Mouse (Mus musculus): ENCODE measurements around the gene Hinfp. TPM values are rescaled to one million over a fixed set of nuclear protein-coding genes. Genes with fewer than 3 reads are reported as not detected.
"Not testable (repeated sequence)": the region's sequence is repeated elsewhere in the genome, so short reads cannot be mapped to it uniquely, and the experiment has no call there.

Gene Hinfp
- polyA plus RNA-seq, 1 experiment, result 44.2 TPM

GRCm38 (mm10) chr9:44327926-44328325 is 22.5 kb upstream of the Hinfp start:
- no peak for DNase-seq (ENCODE audit: low read depth)
- TF ChIP-seq POLR2A (IDR thresholded peaks at IDR 0.05; ENCODE audit: borderline replicate concordance, extremely low read depth, insufficient read depth, insufficient read length, poor library complexity, severe bottlenecking), result no peak
- TF ChIP-seq CTCF (IDR thresholded peaks at IDR 0.05; ENCODE audit: borderline replicate concordance, extremely low read depth, insufficient read depth, insufficient read length), result no peak

- TF ChIP-seq CTCF (IDR thresholded peaks at IDR 0.05; ENCODE audit: borderline replicate concordance, extremely low read depth, insufficient read depth, insufficient read length), result no peak
- no peak for TF ChIP-seq POLR2A (IDR thresholded peaks at IDR 0.05; ENCODE audit: borderline replicate concordance, extremely low read depth, insufficient read depth, insufficient read length, poor library complexity, severe bottlenecking)
- DNase-seq (ENCODE audit: low read depth), result peak; percentile 55
Measured at GRCm38 (mm10) chr9:44327064-44327711, 21.7 kb upstream of the Hinfp start.

- peak; percentile 95 for DNase-seq (ENCODE audit: low read depth)
- TF ChIP-seq CTCF (IDR thresholded peaks at IDR 0.05; ENCODE audit: borderline replicate concordance, extremely low read depth, insufficient read depth, insufficient read length), result no peak
- peak; percentile 33; the same call in 1 of the 2 replicates for TF ChIP-seq POLR2A (IDR thresholded peaks at IDR 0.05; ENCODE audit: borderline replicate concordance, extremely low read depth, insufficient read depth, insufficient read length, poor library complexity, severe bottlenecking)
Measured at GRCm38 (mm10) chr9:44326371-44327063, 21.0 kb upstream of the Hinfp start.

GRCm38 (mm10) chr9:44325768-44326370 is 20.4 kb upstream of the Hinfp start, which contains the start of gene Dpagt1:
Gene Dpagt1, plus strand, starts transcription at chr9:44326019.
- DNase-seq (ENCODE audit: low read depth), result no peak
- TF ChIP-seq CTCF (IDR thresholded peaks at IDR 0.05; ENCODE audit: borderline replicate concordance, extremely low read depth, insufficient read depth, insufficient read length) (no peak), POLR2A (IDR thresholded peaks at IDR 0.05; ENCODE audit: borderline replicate concordance, extremely low read depth, insufficient read depth, insufficient read length, poor library complexity, severe bottlenecking) (no peak)

GRCm38 (mm10) chr9:44325032-44325767 is 19.7 kb upstream of the Hinfp start:
- DNase-seq (ENCODE audit: low read depth), result not testable (repeated sequence)

GRCm38 (mm10) chr9:44324147-44324546 is 18.7 kb upstream of the Hinfp start:
- DNase-seq (ENCODE audit: low read depth), result no peak
- TF ChIP-seq POLR2A (IDR thresholded peaks at IDR 0.05; ENCODE audit: borderline replicate concordance, extremely low read depth, insufficient read depth, insufficient read length, poor library complexity, severe bottlenecking), result no peak
- no peak for TF ChIP-seq CTCF (IDR thresholded peaks at IDR 0.05; ENCODE audit: borderline replicate concordance, extremely low read depth, insufficient read depth, insufficient read length)

- DNase-seq (ENCODE audit: low read depth), result not testable (repeated sequence)
Measured at GRCm38 (mm10) chr9:44323656-44324055, 18.2 kb upstream of the Hinfp start.

- TF ChIP-seq POLR2A (IDR thresholded peaks at IDR 0.05; ENCODE audit: borderline replicate concordance, extremely low read depth, insufficient read depth, insufficient read length, poor library complexity, severe bottlenecking) (no peak), CTCF (IDR thresholded peaks at IDR 0.05; ENCODE audit: borderline replicate concordance, extremely low read depth, insufficient read depth, insufficient read length) (no peak)
- DNase-seq (ENCODE audit: low read depth), result no peak
Measured at GRCm38 (mm10) chr9:44320799-44321133, 15.3 kb upstream of the Hinfp start.

GRCm38 (mm10) chr9:44319887-44320798 is 14.7 kb upstream of the Hinfp start, which contains the start of gene C2cd2l:
Gene C2cd2l, minus strand, starts transcription at chr9:44320285.
- TF ChIP-seq POLR2A (IDR thresholded peaks at IDR 0.05; ENCODE audit: borderline replicate concordance, extremely low read depth, insufficient read depth, insufficient read length, poor library complexity, severe bottlenecking) (peak; percentile 70; the same call in 1 of the 2 replicates), CTCF (IDR thresholded peaks at IDR 0.05; ENCODE audit: borderline replicate concordance, extremely low read depth, insufficient read depth, insufficient read length) (no peak)
- peak; percentile 99 for DNase-seq (ENCODE audit: low read depth)

GRCm38 (mm10) chr9:44319105-44319886 is 13.8 kb upstream of the Hinfp start:
- TF ChIP-seq CTCF (IDR thresholded peaks at IDR 0.05; ENCODE audit: borderline replicate concordance, extremely low read depth, insufficient read depth, insufficient read length) (no peak), POLR2A (IDR thresholded peaks at IDR 0.05; ENCODE audit: borderline replicate concordance, extremely low read depth, insufficient read depth, insufficient read length, poor library complexity, severe bottlenecking) (no peak)
- DNase-seq (ENCODE audit: low read depth), result peak; percentile 27
